Comparison of ENCODE assay signal across 30 mouse cellular contexts in the genomic region with DNA sequence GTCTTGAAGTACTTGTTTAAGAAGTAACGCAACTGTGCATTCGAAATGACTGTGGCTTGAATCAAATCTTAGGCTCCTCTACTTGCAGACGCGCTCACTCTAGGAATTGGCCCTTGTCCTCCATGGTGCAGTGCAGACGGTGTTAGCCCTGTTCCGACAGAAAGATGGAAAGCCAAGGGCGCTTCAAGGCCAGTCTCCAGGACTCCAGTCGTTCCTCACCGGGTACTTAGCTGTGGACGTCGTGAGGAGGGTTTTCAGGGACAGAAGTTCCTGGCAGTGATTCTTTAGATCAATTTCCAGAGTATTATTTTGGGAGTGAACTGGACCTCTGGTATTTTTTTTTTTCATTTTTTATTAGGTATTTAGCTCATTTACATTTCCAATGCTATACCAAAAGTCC. TPM values are rescaled to one million over a fixed set of nuclear protein-coding genes. Genes with fewer than 3 reads are reported as not detected.
DNase-seq lines count a peak whose midpoint lies in the region; TF ChIP-seq lines count a peak whose summit lies in the region.
"Had no signal": no experiment of that assay in that cellular context is flagged by ENCODE, and none has a peak within 500 bp of the region (broad histone marks: within the 10 kb centered on the region; RNA-seq: fewer than 3 reads in every experiment).

No protein-coding gene starts in this region.

- no peak for TF ChIP-seq CTCF in cerebellum, adult 2 months (IDR thresholded peaks at IDR 0.05; ENCODE audit: borderline replicate concordance, insufficient read depth, low read depth, low read length)

- 88% methylated on average over 11 of the region's 11 CpGs for WGBS in cerebellum, adult 2 months

- no peak for TF ChIP-seq POLR2A in cerebellum, adult 2 months (IDR thresholded peaks at IDR 0.05; ENCODE audit: borderline replicate concordance, insufficient read depth, low read length)

- H3K4me3 ChIP-seq in cerebellum, adult 2 months (replicated peaks; ENCODE audit: insufficient read depth, low read depth, low read length), result no peak overlapping the region
- H3K4me3 ChIP-seq: embryonic facial prominence, embryonic 13.5 days; forebrain, embryonic 10.5 days; forebrain, embryonic 15.5 days; heart, embryonic 12.5 days; hindbrain, embryonic 13.5 days; limb, embryonic 12.5 days; liver, embryonic 15.5 days; midbrain, embryonic 10.5 days; midbrain, embryonic 15.5 days; neural tube, embryonic 15.5 days; stomach, embryonic 15.5 days had no signal

- H3K27ac ChIP-seq in cerebellum, adult 2 months (ENCODE audit: insufficient read depth, low read length), result no peak overlapping the region
- H3K27ac ChIP-seq: embryonic facial prominence, embryonic 13.5 days; forebrain, embryonic 10.5 days; forebrain, embryonic 15.5 days; hindbrain, embryonic 13.5 days; limb, embryonic 12.5 days; liver, embryonic 15.5 days; midbrain, embryonic 10.5 days; midbrain, embryonic 15.5 days; neural tube, embryonic 15.5 days; stomach, embryonic 15.5 days had no signal

- peak; percentile 17 for DNase-seq in adrenal gland, adult 8-10 months
- peak; percentile 28 for DNase-seq in adrenal gland, postnatal 10 days
- DNase-seq in cerebellum, adult 2 months, result peak; percentile 25 to 51
- peak; percentile 24 to 29 for DNase-seq in cerebellum, postnatal 14 days
- DNase-seq in heart, adult 11 months, result no peak
- no peak for DNase-seq in ovary, postnatal 10 days (ENCODE audit: low spot score)
- DNase-seq: B cell, adult 2 months; gastrocnemius, postnatal 25 days; heart, adult 18-20 months; heart, postnatal 4 days; kidney, adult 9 months; kidney, postnatal 25 days; lung, embryonic 14.5 days; right cerebral cortex, postnatal 25 days; thymus, postnatal 4 days had no signal

- H3K27me3 ChIP-seq in cerebellum, adult 2 months (ENCODE audit: control insufficient read depth, insufficient read depth, low read length), result no peaks in the 10 kb centered on the region
- H3K27me3 ChIP-seq: embryonic facial prominence, embryonic 13.5 days; forebrain, embryonic 15.5 days; heart, embryonic 12.5 days; hindbrain, embryonic 13.5 days; limb, embryonic 12.5 days; liver, embryonic 15.5 days; midbrain, embryonic 15.5 days; neural tube, embryonic 15.5 days; stomach, embryonic 15.5 days had no signal

- H3K4me1 ChIP-seq in cerebellum, adult 2 months (ENCODE audit: control insufficient read depth, insufficient read depth, low read length), result no peaks in the 10 kb centered on the region
- H3K4me1 ChIP-seq: embryonic facial prominence, embryonic 13.5 days; forebrain, embryonic 10.5 days; forebrain, embryonic 15.5 days; heart, embryonic 12.5 days; hindbrain, embryonic 13.5 days; limb, embryonic 12.5 days; liver, embryonic 15.5 days; midbrain, embryonic 10.5 days; midbrain, embryonic 15.5 days; neural tube, embryonic 15.5 days; stomach, embryonic 15.5 days had no signal

RNA-seq across cellular contexts. Expression of a gene that starts 35.8 kb away (rescaled TPM):
- total RNA-seq in adrenal gland, adult 8-10 months (2022), result not detected
- not detected for total RNA-seq in adrenal gland, postnatal 10 days (2021)
- polyA plus RNA-seq in cerebellum, adult 2 months (2012; rRNA removed), result 31.7 and 36.1 TPM in 2 replicates
- total RNA-seq: common myeloid progenitor, adult 5-6 weeks; gastrocnemius, adult 18-20 months; gastrocnemius, postnatal 25 days; heart, adult 18-20 months; heart, postnatal 4 days; megakaryocyte progenitor cell, adult 5-6 weeks had no signal
- polyA plus RNA-seq: forebrain, embryonic 10.5 days; heart, postnatal 0 days; limb, embryonic 12.5 days had no signal

Comparison
In these comparisons a context has a peak if more than half of its experiments do, and no peak if none do; other contexts are left out.
1. DNase-seq: peak in adrenal gland, adult 8-10 months (single experiment), adrenal gland, postnatal 10 days (single experiment), cerebellum, adult 2 months (2 of 2) and cerebellum, postnatal 14 days (2 of 2); none in heart, adult 11 months (single experiment) and ovary, postnatal 10 days (single experiment).